Mouse (Mus musculus): ENCODE measurements around the gene Pcnp.
"Not testable (repeated sequence)": the region's sequence is repeated elsewhere in the genome, so short reads cannot be mapped to it uniquely, and the experiment has no call there.

Gene Pcnp

GRCm38 (mm10) chr16:56029661-56030082, at the start of gene Pcnp:
Gene Pcnp, minus strand, starts transcription at chr16:56029739.
- peak; percentile 94 for DNase-seq (ENCODE audit: low read depth, low spot score)

DNA sequence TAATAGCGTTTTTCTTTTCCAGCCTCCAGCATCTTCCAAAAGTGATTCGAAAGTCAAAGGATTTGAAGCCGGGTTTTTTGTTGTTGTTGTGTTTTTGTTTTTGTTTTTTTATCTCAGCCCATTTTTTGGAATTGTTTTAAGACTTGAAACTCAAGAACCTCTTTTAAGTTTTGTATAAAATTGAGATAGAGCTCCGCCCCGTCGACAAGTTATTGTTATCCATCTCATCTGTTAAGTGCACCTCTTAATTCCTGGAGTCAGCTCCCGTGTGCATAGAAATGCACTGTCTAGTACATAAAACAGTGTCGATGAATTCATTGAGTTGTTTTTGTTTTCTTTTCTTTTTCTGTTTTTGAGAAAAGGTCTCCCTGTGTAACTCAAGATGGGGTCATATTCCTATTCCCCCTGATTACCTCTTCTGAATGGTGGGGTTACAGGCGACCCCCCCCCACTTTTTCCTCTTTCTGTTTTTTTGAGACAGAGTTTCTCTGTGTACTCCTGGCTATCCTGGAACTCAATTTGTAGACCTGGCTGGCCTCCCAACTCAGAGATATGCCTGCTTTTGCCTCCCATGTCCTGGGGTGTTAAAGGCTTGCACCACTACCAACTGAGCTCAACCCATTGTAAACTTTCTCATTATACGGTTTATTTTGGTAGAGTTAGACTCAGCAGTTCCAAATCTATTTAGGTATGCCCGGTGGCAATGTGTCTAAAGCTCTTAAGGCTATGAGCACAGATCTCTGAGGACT, 46.8 kb upstream of the Pcnp start:
- no peak for DNase-seq (ENCODE audit: low read depth, low spot score)

GRCm38 (mm10) chr16:56075222-56076111, 45.9 kb upstream of the Pcnp start:
- DNase-seq (ENCODE audit: low read depth, low spot score) = peak; percentile 81

DNA sequence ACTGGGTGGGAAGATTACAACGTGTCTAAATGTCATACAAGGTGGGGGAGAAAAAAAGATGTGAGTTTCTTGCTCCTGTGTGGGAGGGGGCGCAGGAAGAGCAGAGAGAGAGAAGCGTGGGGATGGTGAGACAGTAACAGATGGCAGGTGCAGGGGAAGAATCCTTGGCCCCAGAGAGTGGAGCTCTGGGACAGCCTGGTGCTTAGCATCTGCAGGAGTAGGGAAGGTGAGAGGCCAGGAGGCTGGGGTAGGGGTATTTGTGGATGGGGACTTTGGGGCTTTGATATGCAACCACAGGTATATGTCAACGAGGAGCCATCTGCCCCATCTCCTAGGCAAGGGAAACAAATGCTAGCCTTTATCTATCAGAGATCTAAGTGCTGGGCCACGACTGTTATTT, 45.0 kb upstream of the Pcnp start:
- DNase-seq (ENCODE audit: low read depth, low spot score) = no peak

- no peak for DNase-seq (ENCODE audit: low read depth, low spot score)
Measured at GRCm38 (mm10) chr16:56074122-56074521, 44.6 kb upstream of the Pcnp start.

DNA sequence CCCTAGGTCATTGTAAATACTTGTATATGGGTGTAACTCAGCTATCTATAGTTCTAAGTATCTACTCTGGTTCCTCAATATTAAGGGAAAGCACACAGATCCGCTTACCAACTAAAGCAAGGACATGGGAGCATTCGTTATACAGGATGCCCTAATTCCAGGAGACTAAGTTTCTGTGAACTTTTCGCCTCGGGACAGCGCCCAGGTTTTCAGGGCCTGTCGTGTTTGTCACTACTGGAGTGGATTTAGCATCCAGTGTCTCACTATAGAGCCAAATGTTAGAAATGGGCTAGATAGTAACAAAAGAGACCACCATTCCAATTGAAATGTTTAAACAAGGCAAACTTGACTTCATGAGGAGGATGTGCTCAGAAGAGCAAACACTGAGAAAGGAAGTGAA, 43.6 kb upstream of the Pcnp start:
- not testable (repeated sequence) for DNase-seq (ENCODE audit: low read depth, low spot score)

DNA sequence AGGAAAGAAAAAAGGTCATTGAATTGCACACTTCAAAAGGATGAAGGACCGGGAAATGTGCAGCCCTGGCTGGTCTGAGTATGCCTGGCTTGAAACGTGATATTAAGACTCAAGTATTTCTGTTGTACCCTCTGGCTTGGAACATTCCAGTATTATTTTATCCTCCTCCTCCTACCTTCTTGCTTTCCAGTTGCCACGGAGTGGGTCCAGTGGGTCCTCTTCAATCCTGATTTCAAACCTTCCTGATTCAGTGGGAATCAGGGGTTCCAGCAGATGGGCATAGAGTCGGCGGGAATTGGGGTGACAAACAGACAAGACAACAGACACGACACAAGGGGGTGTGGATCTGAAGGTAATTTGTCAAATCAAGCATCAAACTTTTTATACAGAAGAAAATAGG, 43.0 kb upstream of the Pcnp start:
- no peak for DNase-seq (ENCODE audit: low read depth, low spot score)

DNA sequence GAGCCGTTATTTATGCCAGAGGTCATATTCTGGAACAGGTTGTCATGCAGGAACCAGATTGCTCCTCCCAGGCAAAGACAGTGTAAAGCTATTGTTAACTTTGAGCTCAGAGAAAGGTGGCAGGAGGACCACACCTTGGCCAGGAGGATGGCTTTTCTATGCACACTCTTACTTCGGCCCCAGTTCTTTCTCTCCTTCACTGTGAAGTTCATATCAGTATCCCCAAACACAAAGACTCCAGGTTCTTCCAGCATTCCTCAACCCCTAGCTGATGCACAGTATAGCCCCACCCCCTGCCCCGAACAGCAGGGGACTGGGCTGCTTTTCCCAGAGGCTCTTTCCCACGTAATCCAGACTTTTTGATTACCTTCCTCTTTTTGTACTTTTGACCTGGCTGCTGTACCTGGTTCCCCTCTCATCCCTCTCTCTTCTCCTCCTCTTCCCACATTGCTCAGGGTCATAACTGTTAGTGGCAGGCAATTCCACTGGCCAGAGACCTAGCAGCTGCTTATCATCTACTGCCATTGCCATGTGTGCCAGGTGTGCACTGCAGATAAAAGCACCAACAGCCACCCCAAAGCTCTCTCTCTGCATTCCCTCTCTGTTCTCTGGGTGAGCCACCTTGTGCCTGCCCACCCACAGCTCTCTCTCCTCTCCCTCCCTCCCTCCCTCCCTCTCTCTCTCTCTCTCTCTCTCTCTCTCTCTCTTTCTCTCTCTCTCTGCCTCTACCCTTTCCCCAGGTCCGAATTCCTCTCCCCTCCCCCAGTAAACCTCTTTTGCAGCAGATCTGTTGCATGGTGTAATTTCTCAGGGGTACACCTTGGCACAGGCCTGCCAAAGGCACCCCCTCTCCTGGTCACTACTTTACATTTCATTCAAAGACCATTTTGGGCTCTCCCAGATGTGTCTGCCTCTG, 42.0 kb upstream of the Pcnp start:
- no peak for DNase-seq (ENCODE audit: low read depth, low spot score)

- DNase-seq (ENCODE audit: low read depth, low spot score) = no peak
Measured at GRCm38 (mm10) chr16:56068523-56069070, 39.1 kb upstream of the Pcnp start.

DNA sequence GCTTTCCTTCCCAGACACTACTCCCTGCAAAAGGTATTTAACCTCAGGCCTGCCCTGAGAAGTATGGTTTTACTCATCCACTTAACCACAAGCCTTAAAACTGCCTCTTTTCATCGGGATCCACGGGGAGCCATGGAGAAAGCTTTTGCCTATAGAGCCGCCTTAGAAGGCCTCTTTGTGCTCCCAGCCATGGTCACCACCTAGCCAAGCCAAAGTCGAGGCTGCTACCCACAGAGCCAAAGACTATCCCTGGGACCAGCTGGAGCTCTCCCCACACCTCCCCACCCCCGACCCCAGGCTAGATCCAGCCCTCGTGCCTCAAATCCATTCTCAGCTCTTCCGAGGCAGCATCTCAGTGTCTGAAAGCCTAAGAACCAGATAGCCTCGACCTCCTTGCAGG, 36.6 kb upstream of the Pcnp start:
- no peak for DNase-seq (ENCODE audit: low read depth, low spot score)

DNA sequence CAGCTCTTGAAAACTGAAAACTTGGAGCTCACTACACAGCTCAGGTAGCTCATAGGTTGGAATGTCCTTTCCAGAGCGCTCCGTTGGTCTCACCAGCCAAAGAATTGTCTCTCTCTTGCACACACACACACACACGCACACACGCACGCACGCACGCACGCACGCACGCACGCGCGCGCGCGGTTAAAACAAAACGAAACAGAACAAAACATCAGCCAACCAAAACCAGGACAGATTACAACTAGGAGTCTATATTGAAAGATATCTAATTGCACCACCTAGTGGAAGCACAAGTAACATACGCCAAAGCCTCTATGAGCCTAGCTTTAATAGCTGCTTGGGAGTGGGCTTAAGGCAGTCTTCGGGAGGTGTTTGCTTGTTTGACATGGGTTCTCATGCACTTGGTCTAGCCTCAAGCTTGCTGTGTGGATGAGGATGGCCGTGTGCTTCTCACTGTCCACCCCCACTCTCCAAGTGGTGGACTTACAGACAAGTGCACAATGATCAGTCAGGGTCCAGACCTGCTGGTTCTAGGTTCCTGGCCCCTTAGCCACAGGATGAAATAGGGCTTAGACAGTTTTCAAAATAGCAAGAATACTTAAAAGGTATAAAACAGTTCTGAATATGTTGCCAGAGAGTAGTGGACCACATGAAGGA, 34.9 kb upstream of the Pcnp start:
- no peak for DNase-seq (ENCODE audit: low read depth, low spot score)

GRCm38 (mm10) chr16:56062981-56063380, 33.4 kb upstream of the Pcnp start:
- no peak for DNase-seq (ENCODE audit: low read depth, low spot score)

GRCm38 (mm10) chr16:56061995-56062594, 32.6 kb upstream of the Pcnp start:
- no peak for DNase-seq (ENCODE audit: low read depth, low spot score)

- no peak for DNase-seq (ENCODE audit: low read depth, low spot score)
Measured at GRCm38 (mm10) chr16:56058151-56058550, 28.6 kb upstream of the Pcnp start.

DNA sequence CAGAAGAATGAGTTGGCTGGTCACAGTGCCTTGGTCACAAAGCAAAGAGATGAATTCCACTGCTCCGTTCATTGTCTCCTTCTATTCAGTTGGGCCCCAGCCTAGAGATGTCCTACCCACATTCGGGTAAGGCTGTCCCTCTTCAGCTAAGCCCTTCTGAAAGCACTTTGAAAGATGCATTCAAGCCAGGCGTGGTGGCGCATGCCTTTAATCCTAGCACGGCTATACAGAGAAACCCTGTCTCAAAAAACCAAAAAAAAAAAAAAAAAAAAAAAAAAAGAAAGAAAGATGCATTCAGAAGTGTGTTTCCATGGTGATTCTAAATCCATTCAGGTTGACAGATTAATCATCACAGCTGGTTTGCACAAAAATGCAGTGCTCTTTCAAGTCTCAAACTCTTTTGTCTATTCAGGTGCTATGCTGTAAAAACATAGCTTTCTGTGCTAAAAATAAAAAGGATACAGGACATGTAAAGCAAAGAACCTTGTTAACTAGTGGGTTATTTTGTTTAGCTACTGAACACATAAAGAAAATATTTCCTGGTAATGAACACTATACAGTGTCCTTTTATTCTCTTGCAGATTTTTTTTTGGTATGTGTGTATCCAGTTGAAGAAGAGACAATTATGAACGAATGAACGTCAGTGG, 27.5 kb upstream of the Pcnp start:
- no peak for DNase-seq (ENCODE audit: low read depth, low spot score)

DNA sequence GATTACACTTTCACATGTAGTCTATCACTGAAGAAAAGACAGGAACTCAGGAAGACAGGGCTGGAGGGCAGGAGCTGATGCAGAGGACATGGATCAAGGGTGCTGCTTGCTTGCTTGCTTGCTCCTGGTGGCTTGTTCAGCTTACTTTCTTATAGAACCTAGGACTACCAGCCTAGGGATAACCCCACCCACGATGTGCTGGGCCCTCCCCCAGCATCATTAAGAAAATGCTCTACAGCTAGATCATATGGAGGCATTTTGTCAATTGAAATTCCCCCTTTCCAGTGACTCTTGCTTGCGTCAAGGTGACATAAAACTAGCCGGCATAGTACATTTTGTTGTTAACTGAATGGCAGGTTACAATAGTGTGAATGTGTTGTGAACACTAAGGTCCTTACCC, 26.4 kb upstream of the Pcnp start:
- no peak for DNase-seq (ENCODE audit: low read depth, low spot score)

- not testable (repeated sequence) for DNase-seq (ENCODE audit: low read depth, low spot score)
Measured at GRCm38 (mm10) chr16:56048038-56048437, 18.5 kb upstream of the Pcnp start, which contains the start of gene Senp7. Gene Senp7, plus strand, starts transcription at chr16:56048338.

- DNase-seq (ENCODE audit: low read depth, low spot score) = no peak
Measured at GRCm38 (mm10) chr16:56038090-56038489, 8.6 kb upstream of the Pcnp start.

GRCm38 (mm10) chr16:56037138-56038010, 7.8 kb upstream of the Pcnp start, which contains the start of gene Trmt10c:
Gene Trmt10c, minus strand, starts transcription at chr16:56037819.
- peak; percentile 85 for DNase-seq (ENCODE audit: low read depth, low spot score)
